Mouse (Mus musculus): ENCODE results near the gene Elp1.

DNA sequence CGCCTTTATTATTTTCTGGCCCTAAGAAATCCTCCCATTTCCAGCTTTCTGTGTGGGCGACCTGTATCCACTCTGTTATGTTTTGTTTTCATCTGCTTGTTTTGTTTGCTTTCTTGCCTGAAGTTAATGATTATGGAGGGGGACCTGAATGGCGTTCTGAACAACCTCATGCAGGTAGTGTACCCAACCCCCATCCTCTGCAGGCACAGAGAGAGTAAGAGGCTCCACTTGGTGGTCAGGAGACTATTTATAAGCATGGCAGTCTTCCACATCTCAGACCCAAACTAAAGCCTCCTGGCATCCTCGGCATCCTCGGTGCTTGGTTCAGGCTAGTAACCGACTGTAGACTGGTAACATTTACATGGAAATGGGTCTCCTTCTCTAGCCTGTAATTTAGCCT, 79.8 kb downstream of the Elp1 start:
- TF ChIP-seq USF1 (IDR thresholded peaks at IDR 0.05; ENCODE audit: low read depth): no peak
- TF ChIP-seq SRF (IDR thresholded peaks at IDR 0.05; ENCODE audit: control insufficient read depth, insufficient read length, low read depth): no peak
- no peak for TF ChIP-seq REST (IDR thresholded peaks at IDR 0.05; ENCODE audit: insufficient read depth, insufficient read length)
- TF ChIP-seq E2F4 (IDR thresholded peaks at IDR 0.05; ENCODE audit: insufficient read depth): no peak
- no peak for TF ChIP-seq POLR2A (IDR thresholded peaks at IDR 0.05; ENCODE audit: insufficient read length, low read depth)
- no peak for TF ChIP-seq POLR2AphosphoS2 (IDR thresholded peaks at IDR 0.05; ENCODE audit: insufficient read length, low read depth)
- no peak for TF ChIP-seq MYOD1 (IDR thresholded peaks at IDR 0.05; ENCODE audit: control insufficient read depth in 1 of 3, insufficient read length in 2 of 3, low read depth in 2 of 3)
- TF ChIP-seq MAX (IDR thresholded peaks at IDR 0.05; ENCODE audit: low read depth): no peak

Data from myocyte (in vitro differentiated cells).